Mouse (Mus musculus) limb, embryonic 10.5 days (tissue): ENCODE data around the gene Nalcn. TPM values are rescaled to one million over a fixed set of nuclear protein-coding genes. Genes with fewer than 3 reads are reported as not detected.
"Not testable (repeated sequence)": the region's sequence is repeated elsewhere in the genome, so short reads cannot be mapped to it uniquely, and the experiment has no call there.

Experiments
- DNase-seq: peaks from one replicate; pipeline ENCODE4 v3.0.0-alpha.2; 2017; ENCODE audit warnings: low spot score
- H3K27ac ChIP-seq: fragments of 300-500 bp; sonication (generic); 2 replicates; pipeline ENCODE4 v1.5.1; 2016; ENCODE audit warnings: mild to moderate bottlenecking
- H3K27me3 ChIP-seq: fragments of 300-500 bp; sonication (generic); 2 replicates; pipeline ENCODE4 v1.6.1; 2016; ENCODE audit warnings: low read depth, mild to moderate bottlenecking; ENCODE audit not compliant: poor library complexity, severe bottlenecking
- H3K36me3 ChIP-seq: fragments of 300-500 bp; sonication (generic); 2 replicates; pipeline ENCODE4 v1.6.1; 2016; ENCODE audit warnings: mild to moderate bottlenecking, moderate library complexity
- H3K4me1 ChIP-seq: fragments of 300-500 bp; sonication (generic); 2 replicates; pipeline ENCODE4 v1.6.1; 2016
- H3K4me3 ChIP-seq: fragments of 300-500 bp; sonication (generic); 2 replicates; pipeline ENCODE4 v1.5.1; 2016; ENCODE audit warnings: mild to moderate bottlenecking, moderate library complexity
- H3K9me3 ChIP-seq: fragments of 300-500 bp; sonication (generic); replicated peaks from 2 replicates; pipeline ENCODE4 v1.6.1; 2016; ENCODE audit warnings: mild to moderate bottlenecking
- WGBS: fragments of 180-500 bp; shearing (Covaris S2); methylation state at CpG from one replicate; pipeline ENCODE4 v1.1.7; 2016; 5-methylcytosine and 5-hydroxymethylcytosine counted together
- polyA plus RNA-seq: library from polyadenylated mRNA; unstranded; fragments of >200 nt; fragmentation: Nextera tagmentation; extraction: Ambion mirVana; gene quantifications from 2 replicates; pipeline ENCODE4 v1.2.1, GENCODE M21; 2016

Gene Nalcn
- 0.05 TPM in 1 of 2 replicates, not detected in the other for polyA plus RNA-seq

DNA sequence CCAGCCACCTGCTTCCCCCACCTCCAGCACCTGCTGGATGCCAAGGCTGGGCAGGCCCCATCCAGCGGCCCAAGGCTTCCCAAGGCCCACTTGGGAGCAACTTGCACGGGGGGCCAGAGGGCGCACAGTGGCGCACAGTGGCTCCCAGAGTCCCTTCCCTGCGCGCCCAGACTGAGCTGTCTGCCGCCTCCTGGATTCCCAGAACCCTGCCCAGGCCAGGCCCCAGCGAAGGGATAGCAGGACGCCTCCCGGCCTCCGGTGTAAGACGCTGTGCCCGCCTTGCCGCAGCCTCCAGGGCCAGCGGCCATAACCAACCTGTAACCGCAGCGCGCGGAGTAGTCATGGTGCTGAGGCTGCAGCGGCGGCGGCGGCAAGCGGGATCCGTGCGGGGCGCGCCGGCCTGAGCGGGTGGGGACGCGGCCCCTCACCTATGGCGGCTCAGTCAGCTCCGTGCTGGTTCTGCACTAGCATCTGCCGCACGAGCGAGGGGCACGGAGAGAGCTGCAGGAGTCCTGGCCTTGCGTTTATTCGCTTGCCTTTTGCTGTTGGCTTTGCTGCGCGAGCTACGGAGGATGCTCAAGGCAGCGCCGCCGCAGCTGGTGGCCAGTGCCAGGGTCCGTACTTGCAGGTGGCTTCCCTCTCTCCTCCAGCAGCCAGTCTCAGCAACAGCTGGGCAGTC lies at the start of gene Nalcn:
Gene Nalcn (minus strand): TSS at position 644 of the 679 bp plus-strand sequence.
- under 1% methylated on average over 47 of the region's 47 CpGs for WGBS
- H3K9me3 ChIP-seq: no peaks in the 10 kb centered on the region
- H3K36me3 ChIP-seq: no peaks in the 10 kb centered on the region
- peaks cover 26% of the 10 kb centered on the region for H3K27me3 ChIP-seq
- peak within 1 kb of the TSS; percentile 61 for H3K4me3 ChIP-seq
- peaks cover 9% of the 10 kb centered on the region for H3K4me1 ChIP-seq
- 0 out of 2 replicates have a peak within 1 kb of the TSS, but pooled peaks have one; percentile 4 for H3K27ac ChIP-seq
- peak; percentile 60 for DNase-seq

DNA sequence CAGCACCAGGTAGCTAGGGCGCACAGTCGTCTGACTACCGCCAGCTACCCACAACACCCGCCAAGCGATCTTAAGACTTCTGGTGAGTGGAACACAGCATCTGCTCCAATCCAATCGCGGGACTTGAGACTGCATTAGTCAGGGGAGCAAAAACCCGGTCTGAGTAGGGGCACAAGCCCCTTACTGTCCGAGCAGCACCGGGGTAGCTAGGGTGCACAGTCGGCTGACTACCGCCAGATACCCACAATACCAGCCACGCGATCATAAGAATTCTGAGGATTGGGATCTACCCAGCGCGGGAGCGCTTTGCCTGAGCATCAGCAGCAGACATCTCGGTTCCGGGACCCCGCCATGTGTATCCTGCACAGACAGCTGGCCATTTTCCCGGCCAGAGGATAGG lies 44.1 kb upstream of the Nalcn start:
- not testable (repeated sequence) for H3K9me3 ChIP-seq, H3K4me3 ChIP-seq, H3K4me1 ChIP-seq, H3K27me3 ChIP-seq, H3K27ac ChIP-seq, DNase-seq, H3K36me3 ChIP-seq
- 80% methylated on average over 21 of the region's 21 CpGs for WGBS

DNA sequence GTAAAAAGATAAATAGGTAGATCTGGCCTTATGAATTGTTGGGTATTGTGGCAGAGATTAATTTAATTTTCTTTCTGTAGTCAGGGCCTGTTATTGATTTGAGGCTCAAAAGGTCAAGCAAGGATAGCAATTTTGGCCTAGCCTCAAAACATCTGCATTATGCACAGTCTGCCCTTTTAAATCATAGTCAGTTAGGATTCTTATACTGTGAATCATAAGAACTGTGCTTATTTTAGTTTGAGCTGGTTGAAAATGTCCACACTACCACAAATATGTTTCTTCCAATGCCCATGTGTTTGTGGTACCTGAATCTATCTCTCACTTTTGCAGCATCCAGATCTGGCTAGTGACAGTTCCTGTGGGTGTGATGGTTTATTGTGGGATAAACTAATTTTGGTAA lies 37.5 kb upstream of the Nalcn start:
- no peak for DNase-seq
- H3K27me3 ChIP-seq: no peaks in the 10 kb centered on the region
- no peak overlapping the region for H3K27ac ChIP-seq
- H3K4me3 ChIP-seq: no peak overlapping the region
- H3K9me3 ChIP-seq: no peaks in the 10 kb centered on the region
- H3K4me1 ChIP-seq: peaks cover 10% of the 10 kb centered on the region; the same call in 1 of the 2 replicates
- no peaks in the 10 kb centered on the region for H3K36me3 ChIP-seq

DNA sequence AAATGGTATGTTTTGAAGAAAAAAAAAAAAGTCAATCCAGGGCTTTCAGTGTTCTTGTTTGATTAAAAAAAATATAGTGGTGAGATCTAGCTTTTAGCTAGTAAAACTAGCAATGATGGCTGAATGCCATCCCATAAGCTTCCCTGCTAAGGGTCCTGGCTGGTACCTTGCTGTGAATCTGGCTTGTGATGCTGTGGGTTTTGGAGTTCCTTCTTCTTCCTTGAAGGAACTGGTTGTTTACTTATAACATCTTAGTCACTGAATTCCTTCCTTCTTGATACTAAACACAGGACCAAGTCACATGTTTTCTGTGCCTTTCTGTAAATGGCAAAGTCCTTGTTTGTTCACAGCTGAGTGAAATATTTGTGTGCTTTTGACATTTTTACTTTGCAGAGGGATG lies 36.3 kb upstream of the Nalcn start:
- DNase-seq: no peak
- Histone ChIP-seq H3K4me3 (no peak overlapping the region), H3K27ac (no peak overlapping the region), H3K27me3 (no peaks in the 10 kb centered on the region), H3K9me3 (no peaks in the 10 kb centered on the region), H3K4me1 (peaks cover 10% of the 10 kb centered on the region; the same call in 1 of the 2 replicates), H3K36me3 (no peaks in the 10 kb centered on the region)

DNA sequence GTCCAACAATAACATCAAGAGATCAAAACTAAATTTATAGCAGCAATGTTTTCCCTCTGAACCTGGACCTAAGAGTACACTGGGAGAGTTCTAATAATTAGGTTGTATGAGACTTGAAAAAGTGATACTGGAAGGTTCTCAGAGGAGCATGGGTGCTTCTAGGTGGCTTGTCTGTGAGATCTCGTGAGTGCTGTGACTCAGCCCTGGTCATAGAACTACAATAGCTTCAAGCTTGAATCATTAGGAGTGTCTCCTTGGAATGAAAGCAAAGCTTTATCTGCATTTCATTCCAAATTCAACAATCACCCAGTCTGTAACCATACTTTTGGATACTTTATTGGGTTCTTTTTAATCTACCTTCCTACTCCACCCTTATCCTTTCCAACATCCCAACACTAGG lies 35.4 kb upstream of the Nalcn start:
- no peaks in the 10 kb centered on the region for H3K9me3 ChIP-seq
- no peak for DNase-seq
- no peak overlapping the region for H3K4me3 ChIP-seq
- H3K27me3 ChIP-seq: no peaks in the 10 kb centered on the region
- H3K27ac ChIP-seq: no peak overlapping the region
- WGBS: 81% methylated on average over 1 of the region's 1 CpGs
- H3K36me3 ChIP-seq: no peaks in the 10 kb centered on the region
- H3K4me1 ChIP-seq: peaks cover 10% of the 10 kb centered on the region; the same call in 1 of the 2 replicates

DNA sequence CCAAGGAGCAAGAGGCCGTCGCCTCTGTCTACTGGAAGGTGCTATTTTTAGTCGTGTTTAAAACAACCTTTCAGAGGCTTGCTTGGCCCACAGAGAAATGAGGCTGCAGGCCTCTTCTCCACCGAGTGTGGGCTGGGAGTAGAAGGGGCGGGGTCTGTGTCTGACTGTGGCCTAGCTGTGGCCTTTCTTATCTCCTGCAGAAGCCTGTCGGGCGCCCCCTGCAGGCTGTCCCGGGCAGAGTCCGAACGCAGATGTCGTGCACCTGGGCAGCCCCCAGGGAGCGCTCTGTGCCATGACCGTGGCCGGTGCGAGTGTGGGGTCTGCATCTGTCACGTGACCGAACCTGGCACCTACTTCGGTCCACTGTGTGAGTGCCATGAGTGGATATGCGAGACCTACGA lies 34.1 kb upstream of the Nalcn start:
- Histone ChIP-seq H3K4me3 (no peak overlapping the region), H3K9me3 (no peaks in the 10 kb centered on the region), H3K27me3 (no peaks in the 10 kb centered on the region), H3K27ac (no peak overlapping the region), H3K36me3 (no peaks in the 10 kb centered on the region), H3K4me1 (peaks cover 10% of the 10 kb centered on the region; the same call in 1 of the 2 replicates)
- peak; percentile 69 for DNase-seq
- 23% methylated on average over 20 of the region's 20 CpGs for WGBS

DNA sequence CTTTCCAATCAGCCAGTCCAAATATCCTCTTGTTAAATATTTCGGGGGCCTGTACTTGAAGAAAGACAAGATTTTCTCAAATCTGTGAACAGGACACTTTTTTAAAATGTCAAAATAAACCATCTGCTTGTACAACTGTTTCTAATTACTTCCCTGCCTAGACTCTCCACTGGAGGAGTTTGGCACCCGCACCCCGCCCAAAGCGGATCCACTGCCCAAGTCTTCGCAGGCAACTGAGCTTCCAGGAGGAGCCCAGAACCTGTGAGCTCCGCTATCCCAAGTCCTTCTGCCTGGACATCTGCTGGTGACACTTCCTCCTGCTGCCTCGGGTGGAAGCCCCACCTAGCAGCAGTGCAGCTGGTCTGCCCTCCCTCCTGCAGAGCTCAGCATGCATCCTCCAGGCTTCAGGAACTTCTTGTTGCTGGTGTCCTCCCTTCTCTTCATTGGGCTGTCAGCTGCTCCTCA lies 33.0 kb upstream of the Nalcn start, which contains the start of gene Itgbl1:
Gene Itgbl1 (plus strand): TSS at position 51 of the 465 bp plus-strand sequence.
- H3K36me3 ChIP-seq: no peaks in the 10 kb centered on the region
- H3K27me3 ChIP-seq: no peaks in the 10 kb centered on the region
- WGBS: 32% methylated on average over 7 of the region's 7 CpGs
- no peaks in the 10 kb centered on the region for H3K9me3 ChIP-seq
- H3K4me1 ChIP-seq: peaks cover 10% of the 10 kb centered on the region; the same call in 1 of the 2 replicates
- peak; percentile 30 for DNase-seq
- no peak within 1 kb of the TSS for H3K27ac ChIP-seq
- no peak within 1 kb of the TSS for H3K4me3 ChIP-seq

DNA sequence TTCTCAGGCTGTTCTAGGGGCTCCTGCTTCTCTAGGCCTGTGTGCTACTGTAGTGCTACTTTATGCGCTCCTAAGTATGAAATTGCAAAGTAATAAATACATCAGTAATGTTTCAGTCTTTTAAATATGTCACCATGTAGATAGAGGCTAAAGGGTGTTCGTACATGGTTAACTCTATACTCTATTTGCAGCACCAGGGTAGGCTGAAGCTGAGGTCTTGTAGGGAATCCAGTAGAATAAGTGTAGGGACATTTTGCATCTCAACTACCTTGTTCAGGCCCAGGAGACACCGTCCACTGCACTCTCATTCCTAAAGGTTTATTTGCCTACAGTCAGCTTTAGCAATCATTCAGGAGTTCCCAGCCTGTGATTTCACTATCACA lies 227 bp upstream of the Nalcn start:
- Histone ChIP-seq H3K27ac (no peak overlapping the region), H3K27me3 (peaks cover 26% of the 10 kb centered on the region), H3K4me1 (peaks cover 9% of the 10 kb centered on the region), H3K36me3 (no peaks in the 10 kb centered on the region), H3K4me3 (peak overlapping the region; percentile 61), H3K9me3 (no peaks in the 10 kb centered on the region)
- WGBS: 55% methylated on average over 3 of the region's 3 CpGs
- DNase-seq: no peak

DNA sequence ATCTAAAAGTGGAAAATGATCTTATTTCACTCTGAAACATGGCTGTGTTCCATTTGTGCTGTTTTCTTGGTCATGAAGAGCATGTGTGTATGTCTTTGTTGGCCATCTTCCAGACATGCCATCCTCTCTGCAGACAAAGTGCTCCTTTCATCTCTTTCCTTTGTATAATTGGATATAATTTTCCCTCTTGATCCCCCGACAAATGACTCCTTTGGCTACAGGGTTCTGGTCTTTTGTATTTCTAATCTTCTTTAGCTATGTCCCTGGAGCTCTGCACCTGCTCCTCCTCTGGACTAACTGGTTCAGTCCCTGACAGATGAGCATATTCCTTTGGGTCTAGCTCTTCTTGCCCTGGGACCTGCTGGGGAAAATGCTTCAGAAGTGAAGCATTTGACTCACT lies 4.0 kb downstream of the Nalcn start:
- Histone ChIP-seq H3K27me3 (peaks cover 24% of the 10 kb centered on the region), H3K4me1 (peaks cover 9% of the 10 kb centered on the region), H3K4me3 (no peak overlapping the region), H3K9me3 (no peaks in the 10 kb centered on the region), H3K27ac (no peak overlapping the region), H3K36me3 (no peaks in the 10 kb centered on the region)
- no peak for DNase-seq
- 74% methylated on average over 1 of the region's 1 CpGs for WGBS

DNA sequence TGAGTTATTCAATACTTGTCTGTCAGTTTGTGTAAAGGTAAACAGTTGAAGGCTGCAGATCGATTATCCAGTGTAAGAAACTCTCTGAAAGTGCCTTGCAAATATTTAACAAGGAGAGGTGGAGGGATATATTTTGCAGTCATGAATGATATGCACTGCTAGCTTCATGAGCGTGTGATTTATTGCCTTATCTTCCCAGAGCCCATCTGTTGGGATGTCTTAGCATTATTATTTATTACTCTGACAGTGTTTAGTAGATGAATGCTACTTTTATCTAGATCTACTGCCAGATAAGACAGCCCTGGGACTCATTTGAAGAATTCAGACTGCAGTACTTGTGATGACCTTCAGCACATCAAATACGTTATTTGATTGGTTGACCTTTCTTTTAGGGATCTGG lies 31.7 kb downstream of the Nalcn start:
- H3K27ac ChIP-seq: no peak overlapping the region
- H3K4me1 ChIP-seq: no peaks in the 10 kb centered on the region
- DNase-seq: no peak
- no peaks in the 10 kb centered on the region for H3K36me3 ChIP-seq
- no peaks in the 10 kb centered on the region for H3K9me3 ChIP-seq
- H3K4me3 ChIP-seq: no peak overlapping the region
- no peaks in the 10 kb centered on the region for H3K27me3 ChIP-seq
- 74% methylated on average over 3 of the region's 3 CpGs for WGBS

DNA sequence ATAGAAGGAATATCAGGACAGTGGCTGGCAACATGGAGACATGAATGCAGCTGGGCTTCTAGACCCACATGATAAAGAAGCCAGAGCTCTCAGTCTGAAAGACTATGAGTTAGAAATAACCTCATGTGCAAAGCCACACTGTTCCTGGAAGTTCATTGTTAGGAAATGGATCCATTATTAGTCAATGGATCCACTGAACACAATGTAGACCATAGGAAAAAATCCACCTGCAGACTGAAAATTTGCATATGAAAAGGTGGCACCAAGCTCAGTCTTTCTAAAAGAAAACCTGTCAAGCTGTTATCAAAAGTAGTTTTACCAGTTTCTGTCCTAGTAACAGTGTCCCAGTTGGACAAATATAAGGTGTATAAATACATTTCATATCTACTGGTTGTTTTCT lies 39.5 kb downstream of the Nalcn start:
- no peaks in the 10 kb centered on the region for H3K27me3 ChIP-seq
- no peaks in the 10 kb centered on the region for H3K9me3 ChIP-seq
- H3K4me1 ChIP-seq: no peaks in the 10 kb centered on the region
- H3K27ac ChIP-seq: no peak overlapping the region
- DNase-seq: no peak
- no peaks in the 10 kb centered on the region for H3K36me3 ChIP-seq
- H3K4me3 ChIP-seq: no peak overlapping the region

DNA sequence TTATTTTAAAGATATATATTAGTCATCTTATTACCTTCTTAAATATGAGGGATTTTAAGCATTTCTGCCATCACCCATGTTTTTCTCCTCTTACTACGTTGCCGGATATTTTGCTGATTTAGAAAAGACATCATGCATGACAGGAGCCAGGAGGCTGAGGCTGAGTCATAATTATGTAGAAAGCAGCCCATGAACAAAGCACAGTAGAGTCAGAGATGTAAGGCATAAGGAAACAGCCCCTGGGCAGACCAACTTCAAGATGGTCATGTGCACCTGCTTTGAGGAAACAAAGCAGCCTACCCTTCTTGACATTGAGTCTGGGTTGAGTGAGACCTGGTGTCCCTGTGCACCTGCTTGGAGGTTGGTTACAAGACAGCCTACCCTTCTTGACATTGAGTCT lies 44.5 kb downstream of the Nalcn start:
- 98% methylated on average over 2 of the region's 2 CpGs for WGBS
- Histone ChIP-seq H3K36me3 (no peaks in the 10 kb centered on the region), H3K27ac (no peak overlapping the region), H3K27me3 (no peaks in the 10 kb centered on the region), H3K4me1 (no peaks in the 10 kb centered on the region), H3K4me3 (no peak overlapping the region), H3K9me3 (no peaks in the 10 kb centered on the region)
- DNase-seq: no peak

DNA sequence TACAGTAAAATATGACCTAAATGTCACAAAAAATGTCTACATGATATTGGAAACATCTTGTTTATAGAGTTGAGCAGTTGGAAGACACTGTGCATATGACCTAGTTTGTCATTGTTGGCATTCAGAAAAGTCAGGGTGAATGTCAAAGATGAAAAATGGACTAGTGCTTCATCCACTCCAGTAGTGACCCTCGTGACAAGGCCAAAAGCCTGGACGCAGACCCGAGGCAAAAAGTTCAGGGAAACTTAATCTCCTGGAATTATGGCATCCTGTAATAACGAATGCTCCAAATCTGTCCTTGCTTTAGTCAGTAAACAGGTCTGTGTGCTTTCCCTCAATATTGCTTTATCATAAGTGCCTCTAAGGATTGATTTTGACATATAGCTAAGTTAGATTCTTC lies 51.6 kb downstream of the Nalcn start:
- no peaks in the 10 kb centered on the region for H3K4me1 ChIP-seq
- 88% methylated on average over 4 of the region's 4 CpGs for WGBS
- DNase-seq: no peak
- no peaks in the 10 kb centered on the region for H3K9me3 ChIP-seq
- H3K27me3 ChIP-seq: no peaks in the 10 kb centered on the region
- H3K36me3 ChIP-seq: no peaks in the 10 kb centered on the region
- H3K27ac ChIP-seq: no peak overlapping the region
- H3K4me3 ChIP-seq: no peak overlapping the region

DNA sequence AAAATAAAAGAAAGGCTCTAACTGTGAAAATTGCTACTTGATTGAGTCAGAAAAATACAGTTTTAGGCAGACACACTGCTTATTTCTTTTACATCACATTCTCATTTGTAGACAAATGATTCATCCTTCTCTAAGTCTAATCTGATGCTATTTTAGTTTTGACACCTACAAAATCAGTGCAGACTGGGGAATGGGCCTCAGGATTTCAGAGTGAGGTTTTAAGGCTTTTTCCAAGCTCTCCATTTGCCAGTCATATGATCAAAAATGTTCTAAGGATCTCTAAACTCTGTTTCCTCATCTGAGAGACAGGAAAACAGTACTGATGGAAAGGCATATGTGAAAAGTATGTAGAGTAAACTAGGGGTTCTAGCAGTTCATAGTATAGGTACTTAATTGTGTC lies 52.0 kb downstream of the Nalcn start:
- Histone ChIP-seq H3K27me3 (no peaks in the 10 kb centered on the region), H3K36me3 (no peaks in the 10 kb centered on the region), H3K4me1 (no peaks in the 10 kb centered on the region), H3K27ac (no peak overlapping the region), H3K9me3 (no peaks in the 10 kb centered on the region), H3K4me3 (no peak overlapping the region)
- no peak for DNase-seq
